In the genomic region with DNA sequence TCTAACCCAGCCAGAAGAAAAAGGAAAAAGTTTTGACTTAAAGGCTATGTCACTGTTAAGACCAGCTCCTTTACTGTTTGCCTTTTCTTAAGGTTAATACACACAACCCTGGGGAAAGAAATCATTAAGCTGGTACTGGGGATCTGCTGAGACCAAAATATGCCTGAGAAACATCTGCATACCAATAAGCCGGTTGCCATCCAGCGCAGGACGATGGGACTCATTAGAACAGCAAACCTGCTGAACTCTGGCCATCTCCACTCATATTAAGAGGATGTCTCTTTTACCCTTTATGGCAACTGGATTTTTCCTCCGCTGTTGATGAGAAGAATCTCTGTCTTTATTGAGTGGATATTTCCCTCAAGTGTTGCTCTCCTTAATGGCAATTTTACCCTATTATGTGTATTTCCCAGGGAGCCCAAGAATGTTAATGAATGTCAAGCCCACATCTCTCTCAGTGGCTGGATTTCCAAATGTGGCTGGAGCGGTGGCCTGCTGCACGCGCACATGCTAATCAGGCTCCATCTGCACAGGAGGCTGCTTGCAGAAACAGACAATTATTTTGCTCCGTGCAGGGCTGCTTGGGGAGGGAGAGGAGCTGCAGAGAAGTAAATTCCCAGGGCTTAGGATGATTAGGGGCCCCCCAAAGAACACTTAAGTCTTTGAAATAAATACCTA, we compare ENCODE assay signal across 11 mouse cellular contexts.
A peak's percentile ranks its signal among the peaks of the same experiment; 100 is the strongest.
DNase-seq lines count a peak whose midpoint lies in the region; ATAC-seq lines count a peak whose summit lies in the region.
"Had no signal": no experiment of that assay in that cellular context is flagged by ENCODE, and none has a peak within 500 bp of the region (broad histone marks: within the 10 kb centered on the region; RNA-seq: fewer than 3 reads in every experiment).

No protein-coding gene starts in this region.

- H3K4me2 ChIP-seq in embryonic facial prominence, embryonic 15.5 days (replicated peaks), result no peak overlapping the region
- no peak overlapping the region for H3K4me2 ChIP-seq in hindbrain, embryonic 15.5 days
- H3K4me2 ChIP-seq in midbrain, embryonic 16.5 days (ENCODE audit: low read length), result no peak overlapping the region

- no peak overlapping the region for H3K4me3 ChIP-seq in embryonic facial prominence, embryonic 15.5 days (replicated peaks)
- H3K4me3 ChIP-seq in hindbrain, embryonic 15.5 days, result no peak overlapping the region
- no peak overlapping the region for H3K4me3 ChIP-seq in midbrain, embryonic 16.5 days (ENCODE audit: low read depth, low read length)

- H3K9ac ChIP-seq in embryonic facial prominence, embryonic 15.5 days, result no peak overlapping the region
- no peak overlapping the region for H3K9ac ChIP-seq in hindbrain, embryonic 15.5 days
- H3K9ac ChIP-seq in midbrain, embryonic 16.5 days (ENCODE audit: low read depth, low read length), result no peak overlapping the region
- H3K9ac ChIP-seq: liver, postnatal 0 days had no signal

- peak; percentile 33; the same call in 1 of the 2 replicates for ATAC-seq in frontal cortex, adult (ENCODE audit: low TSS enrichment)
- peak; percentile 63 for ATAC-seq in embryonic facial prominence, embryonic 15.5 days (ENCODE audit: insufficient number of reproducible peaks, low FRiP score, low TSS enrichment, low read depth)
- ATAC-seq in hindbrain, embryonic 15.5 days (ENCODE audit: low FRiP score, low read depth), result peak; percentile 65
- ATAC-seq in midbrain, embryonic 16.5 days, result peak; percentile 86
- ATAC-seq: liver, postnatal 0 days had no signal

- H3K36me3 ChIP-seq in embryonic facial prominence, embryonic 15.5 days, result no peaks in the 10 kb centered on the region
- no peaks in the 10 kb centered on the region for H3K36me3 ChIP-seq in hindbrain, embryonic 15.5 days
- H3K36me3 ChIP-seq in midbrain, embryonic 16.5 days (ENCODE audit: control insufficient read depth, insufficient read depth, low read length), result no peaks in the 10 kb centered on the region

- WGBS in embryonic facial prominence, embryonic 15.5 days, result 23% methylated on average over 8 of the region's 8 CpGs
- 16% methylated on average over 8 of the region's 8 CpGs for WGBS in hindbrain, embryonic 15.5 days
- WGBS in midbrain, embryonic 16.5 days, result 9% methylated on average over 8 of the region's 8 CpGs

- H3K27ac ChIP-seq in embryonic facial prominence, embryonic 15.5 days (replicated peaks), result no peak overlapping the region
- peak overlapping the region; percentile 0; the same call in 1 of the 2 replicates for H3K27ac ChIP-seq in hindbrain, embryonic 15.5 days (replicated peaks)
- no peak overlapping the region for H3K27ac ChIP-seq in midbrain, embryonic 16.5 days (ENCODE audit: low read length)

- DNase-seq in frontal cortex, postnatal 36 days (ENCODE audit: low spot score in 2 of 2), result no peak
- DNase-seq in thymus, postnatal 10 days (ENCODE audit: low spot score in 2 of 2), result no peak
- DNase-seq in layer of hippocampus, adult 9-10 months (ENCODE audit: low spot score), result no peak
- DNase-seq in spleen, postnatal 14 days (ENCODE audit: low spot score in 2 of 2), result no peak
- DNase-seq: cerebellum, postnatal 36 days; gastrocnemius, postnatal 25 days; liver, postnatal 0 days had no signal

- H3K4me1 ChIP-seq in embryonic facial prominence, embryonic 15.5 days, result peaks cover 11% of the 10 kb centered on the region
- H3K4me1 ChIP-seq in hindbrain, embryonic 15.5 days (replicated peaks), result peaks cover 20% of the 10 kb centered on the region; the same call in 1 of the 2 replicates
- peaks cover 6% of the 10 kb centered on the region; the same call in 1 of the 2 replicates for H3K4me1 ChIP-seq in midbrain, embryonic 16.5 days (ENCODE audit: control insufficient read depth, insufficient read depth, low read length)

- no peaks in the 10 kb centered on the region for H3K27me3 ChIP-seq in embryonic facial prominence, embryonic 15.5 days
- H3K27me3 ChIP-seq in hindbrain, embryonic 15.5 days, result no peaks in the 10 kb centered on the region
- 0 out of 2 replicates have a peak, but pooled peaks cover 2% of the 10 kb centered on the region for H3K27me3 ChIP-seq in midbrain, embryonic 16.5 days (ENCODE audit: control insufficient read depth, insufficient read depth, low read depth, low read length)

- H3K9me3 ChIP-seq in embryonic facial prominence, embryonic 15.5 days (replicated peaks), result no peaks in the 10 kb centered on the region
- H3K9me3 ChIP-seq in hindbrain, embryonic 15.5 days, result no peaks in the 10 kb centered on the region
- no peaks in the 10 kb centered on the region for H3K9me3 ChIP-seq in midbrain, embryonic 16.5 days (replicated peaks; ENCODE audit: control insufficient read depth, low read length, poor library complexity, severe bottlenecking)

Comparison
In these comparisons a context has a peak if more than half of its experiments do, and no peak if none do; other contexts are left out.
1. ATAC-seq: peak in every context shown above with its lines; median percentile 86 in midbrain, embryonic 16.5 days; 65 in hindbrain, embryonic 15.5 days; 63 in embryonic facial prominence, embryonic 15.5 days; 33 in frontal cortex, adult.